Mouse (Mus musculus): ENCODE results near the gene Rnf128. TPM values are rescaled to one million over a fixed set of nuclear protein-coding genes. Genes with fewer than 3 reads are reported as not detected.

Gene Rnf128
- polyA plus RNA-seq, 1 experiment from 2014 or later, result 52.9 TPM

DNA sequence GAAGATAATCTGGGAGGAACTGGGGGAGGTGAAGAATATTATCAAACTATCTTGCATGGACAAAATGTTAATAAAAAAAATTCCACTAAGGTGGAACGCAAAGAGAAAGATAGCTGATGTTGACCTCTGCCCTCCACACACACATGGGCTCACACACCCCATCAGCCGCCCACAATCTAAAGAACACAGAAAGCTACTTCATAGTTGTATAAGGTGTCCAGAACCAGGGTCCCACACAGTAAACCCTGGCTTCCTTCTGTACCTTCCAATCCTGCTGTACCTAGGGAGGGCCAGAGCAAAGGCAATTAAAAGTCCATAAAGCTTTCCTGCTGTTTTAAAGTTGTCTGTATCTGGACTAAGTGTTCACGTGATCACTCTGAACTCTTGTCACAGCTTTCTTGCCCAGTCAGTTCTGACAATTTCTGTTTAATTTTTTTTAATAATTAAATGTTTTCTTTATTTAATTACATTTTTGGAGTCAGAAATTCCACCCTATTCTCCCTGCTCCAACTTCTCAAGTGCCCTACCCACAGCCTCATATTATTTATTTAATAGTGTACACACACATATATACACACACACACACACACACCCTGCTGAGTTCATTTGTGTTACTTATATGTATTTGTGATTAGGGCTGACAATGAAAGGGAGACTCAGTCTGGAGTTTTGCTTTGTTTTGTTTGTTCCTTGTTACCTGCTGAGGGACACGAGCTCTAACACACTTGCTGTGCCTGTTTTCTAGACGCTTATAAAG lies 25.3 kb upstream of the Rnf128 start:
- Histone ChIP-seq H3K4me1 (replicated peaks; ENCODE audit: control insufficient read depth, insufficient read depth, low read length) (0 out of 2 replicates have a peak, but pooled peaks cover 2% of the 10 kb centered on the region), H3K27me3 (replicated peaks; ENCODE audit: control insufficient read depth, insufficient read depth, low read length) (no peaks in the 10 kb centered on the region), H3K4me2 (no peak overlapping the region), H3K27ac (ENCODE audit: low read depth, low read length) (no peak overlapping the region), H3K36me3 (ENCODE audit: control insufficient read depth, insufficient read depth, low read length) (no peaks in the 10 kb centered on the region), H3K9me3 (ENCODE audit: control insufficient read depth, low read length) (no peaks in the 10 kb centered on the region), H3K4me3 (ENCODE audit: low read depth, low read length) (no peak overlapping the region), H3K9ac (ENCODE audit: low read depth, low read length) (no peak overlapping the region)
- ATAC-seq (replicated peaks; ENCODE audit: low FRiP score), result 0 out of 2 replicates have a peak, but pooled peaks have one; percentile 53
- 74% methylated on average over 5 of the region's 5 CpGs for WGBS
- DNase-seq (ENCODE audit: low spot score), result no peak

DNA sequence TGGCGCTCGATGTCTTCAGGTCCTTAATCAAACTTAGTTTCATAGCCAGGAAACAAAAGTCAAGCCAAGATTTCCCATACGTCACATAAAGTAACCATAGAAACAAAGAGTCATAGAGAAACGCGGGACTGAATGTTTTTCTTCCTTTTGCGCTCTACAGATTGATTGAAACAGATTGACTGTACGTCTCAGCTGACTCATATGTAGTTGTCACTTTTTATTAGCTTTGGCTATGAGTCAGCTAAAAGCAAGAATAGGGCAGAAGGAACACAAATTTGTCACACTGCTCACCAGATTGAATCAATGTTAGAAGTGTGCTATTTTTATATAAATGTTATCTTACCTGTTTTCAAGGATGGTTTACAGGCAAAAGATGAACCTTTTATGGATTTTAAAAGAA lies 19.4 kb upstream of the Rnf128 start:
- 83% methylated on average over 7 of the region's 7 CpGs for WGBS
- Histone ChIP-seq H3K27me3 (replicated peaks; ENCODE audit: control insufficient read depth, insufficient read depth, low read length) (no peaks in the 10 kb centered on the region), H3K36me3 (ENCODE audit: control insufficient read depth, insufficient read depth, low read length) (no peaks in the 10 kb centered on the region), H3K4me2 (no peak overlapping the region), H3K27ac (ENCODE audit: low read depth, low read length) (no peak overlapping the region), H3K9me3 (ENCODE audit: control insufficient read depth, low read length) (no peaks in the 10 kb centered on the region), H3K4me1 (replicated peaks; ENCODE audit: control insufficient read depth, insufficient read depth, low read length) (no peaks in the 10 kb centered on the region), H3K9ac (ENCODE audit: low read depth, low read length) (no peak overlapping the region), H3K4me3 (ENCODE audit: low read depth, low read length) (no peak overlapping the region)
- ATAC-seq (replicated peaks; ENCODE audit: low FRiP score) (no peak), DNase-seq (ENCODE audit: low spot score) (no peak)

GRCm38 (mm10) chrX:139550456-139550855 lies 12.7 kb upstream of the Rnf128 start:
- no peaks in the 10 kb centered on the region for H3K27me3 ChIP-seq (replicated peaks; ENCODE audit: control insufficient read depth, insufficient read depth, low read length)
- DNase-seq (ENCODE audit: low spot score) (no peak), ATAC-seq (replicated peaks; ENCODE audit: low FRiP score) (no peak)
- H3K4me1 ChIP-seq (replicated peaks; ENCODE audit: control insufficient read depth, insufficient read depth, low read length), result no peaks in the 10 kb centered on the region
- no peak overlapping the region for H3K4me2 ChIP-seq
- no peak overlapping the region for H3K4me3 ChIP-seq (ENCODE audit: low read depth, low read length)
- no peaks in the 10 kb centered on the region for H3K36me3 ChIP-seq (ENCODE audit: control insufficient read depth, insufficient read depth, low read length)
- H3K9ac ChIP-seq (ENCODE audit: low read depth, low read length), result no peak overlapping the region
- 78% methylated on average over 5 of the region's 5 CpGs for WGBS
- H3K27ac ChIP-seq (ENCODE audit: low read depth, low read length), result no peak overlapping the region
- H3K9me3 ChIP-seq (ENCODE audit: control insufficient read depth, low read length), result no peaks in the 10 kb centered on the region

DNA sequence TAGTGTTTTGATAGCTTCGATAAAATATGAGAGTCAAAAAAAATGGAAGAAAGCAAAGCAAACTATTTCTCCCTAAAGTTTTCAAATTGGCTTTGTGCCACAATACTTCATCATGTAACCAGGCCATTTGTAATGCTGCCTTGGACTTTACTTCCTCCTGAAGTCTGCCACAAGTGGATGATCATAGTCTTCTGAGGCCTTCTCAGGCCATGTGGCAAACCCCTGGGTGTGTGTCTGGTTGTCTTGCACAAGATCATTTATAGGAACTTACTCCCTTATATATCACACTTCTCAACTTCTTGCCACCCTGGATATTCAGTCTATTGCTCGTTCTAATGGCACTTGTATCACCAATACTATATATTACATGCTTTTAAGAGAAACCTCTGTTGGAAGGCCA lies 11.0 kb upstream of the Rnf128 start:
- DNase-seq (ENCODE audit: low spot score) (no peak), ATAC-seq (replicated peaks; ENCODE audit: low FRiP score) (no peak)
- Histone ChIP-seq H3K27me3 (replicated peaks; ENCODE audit: control insufficient read depth, insufficient read depth, low read length) (no peaks in the 10 kb centered on the region), H3K4me3 (ENCODE audit: low read depth, low read length) (no peak overlapping the region), H3K4me1 (replicated peaks; ENCODE audit: control insufficient read depth, insufficient read depth, low read length) (no peaks in the 10 kb centered on the region), H3K36me3 (ENCODE audit: control insufficient read depth, insufficient read depth, low read length) (no peaks in the 10 kb centered on the region), H3K9ac (ENCODE audit: low read depth, low read length) (no peak overlapping the region), H3K27ac (ENCODE audit: low read depth, low read length) (no peak overlapping the region), H3K9me3 (ENCODE audit: control insufficient read depth, low read length) (no peaks in the 10 kb centered on the region), H3K4me2 (no peak overlapping the region)
- 83% methylated on average over 2 of the region's 2 CpGs for WGBS

DNA sequence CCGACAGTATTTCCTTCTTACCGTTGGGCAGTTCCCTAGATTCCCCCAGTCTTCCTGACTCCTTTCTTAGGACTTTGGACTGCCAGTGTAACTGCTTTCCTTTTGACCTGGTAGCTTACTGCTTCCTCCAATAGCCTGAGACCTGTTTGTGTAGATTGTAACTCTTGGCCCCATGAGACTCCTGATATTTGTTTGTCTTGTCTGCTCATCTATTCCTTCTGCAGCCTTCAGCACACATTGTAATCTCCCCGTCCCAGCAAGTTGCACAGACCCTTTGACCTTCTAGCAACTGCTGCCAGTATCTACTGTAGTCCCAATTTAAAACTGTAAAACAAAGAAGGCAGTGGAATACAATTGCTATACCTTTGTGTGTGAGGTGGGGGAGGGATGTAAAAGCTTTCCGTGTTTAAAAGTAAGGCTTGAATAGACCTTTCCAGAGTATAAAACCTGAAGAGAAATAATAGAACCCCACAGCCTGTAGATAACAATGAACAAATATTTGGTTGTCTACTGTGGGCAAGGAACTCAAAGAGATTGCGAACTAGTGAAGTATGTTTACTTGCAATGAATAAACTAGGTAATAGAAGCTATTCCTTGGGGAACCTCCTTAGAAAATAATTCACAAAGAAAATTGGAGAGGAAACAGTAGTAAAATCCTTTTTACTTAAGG lies 726 bp upstream of the Rnf128 start:
- WGBS, result 58% methylated on average over 5 of the region's 5 CpGs
- H3K4me1 ChIP-seq (replicated peaks; ENCODE audit: control insufficient read depth, insufficient read depth, low read length), result no peaks in the 10 kb centered on the region
- no peak overlapping the region; the same call in 1 of the 2 replicates for H3K4me2 ChIP-seq
- no peaks in the 10 kb centered on the region for H3K9me3 ChIP-seq (ENCODE audit: control insufficient read depth, low read length)
- no peak overlapping the region for H3K4me3 ChIP-seq (ENCODE audit: low read depth, low read length)
- DNase-seq (ENCODE audit: low spot score) (no peak), ATAC-seq (replicated peaks; ENCODE audit: low FRiP score) (peak; percentile 93)
- H3K27me3 ChIP-seq (replicated peaks; ENCODE audit: control insufficient read depth, insufficient read depth, low read length), result no peaks in the 10 kb centered on the region
- peak overlapping the region; percentile 43; the same call in 1 of the 2 replicates for H3K27ac ChIP-seq (ENCODE audit: low read depth, low read length)
- H3K36me3 ChIP-seq (ENCODE audit: control insufficient read depth, insufficient read depth, low read length), result no peaks in the 10 kb centered on the region
- H3K9ac ChIP-seq (ENCODE audit: low read depth, low read length), result no peak overlapping the region

- Histone ChIP-seq H3K9ac (ENCODE audit: low read depth, low read length) (no peak overlapping the region), H3K9me3 (ENCODE audit: control insufficient read depth, low read length) (no peaks in the 10 kb centered on the region), H3K4me3 (ENCODE audit: low read depth, low read length) (no peak overlapping the region), H3K27me3 (replicated peaks; ENCODE audit: control insufficient read depth, insufficient read depth, low read length) (no peaks in the 10 kb centered on the region), H3K36me3 (ENCODE audit: control insufficient read depth, insufficient read depth, low read length) (no peaks in the 10 kb centered on the region), H3K27ac (ENCODE audit: low read depth, low read length) (no peak overlapping the region), H3K4me2 (no peak overlapping the region), H3K4me1 (replicated peaks; ENCODE audit: control insufficient read depth, insufficient read depth, low read length) (no peaks in the 10 kb centered on the region)
- DNase-seq (ENCODE audit: low spot score) (no peak), ATAC-seq (replicated peaks; ENCODE audit: low FRiP score) (no peak)
- 70% methylated on average over 3 of the region's 3 CpGs for WGBS
Observed at GRCm38 (mm10) chrX:139570054-139570453, 6.9 kb downstream of the Rnf128 start.

DNA sequence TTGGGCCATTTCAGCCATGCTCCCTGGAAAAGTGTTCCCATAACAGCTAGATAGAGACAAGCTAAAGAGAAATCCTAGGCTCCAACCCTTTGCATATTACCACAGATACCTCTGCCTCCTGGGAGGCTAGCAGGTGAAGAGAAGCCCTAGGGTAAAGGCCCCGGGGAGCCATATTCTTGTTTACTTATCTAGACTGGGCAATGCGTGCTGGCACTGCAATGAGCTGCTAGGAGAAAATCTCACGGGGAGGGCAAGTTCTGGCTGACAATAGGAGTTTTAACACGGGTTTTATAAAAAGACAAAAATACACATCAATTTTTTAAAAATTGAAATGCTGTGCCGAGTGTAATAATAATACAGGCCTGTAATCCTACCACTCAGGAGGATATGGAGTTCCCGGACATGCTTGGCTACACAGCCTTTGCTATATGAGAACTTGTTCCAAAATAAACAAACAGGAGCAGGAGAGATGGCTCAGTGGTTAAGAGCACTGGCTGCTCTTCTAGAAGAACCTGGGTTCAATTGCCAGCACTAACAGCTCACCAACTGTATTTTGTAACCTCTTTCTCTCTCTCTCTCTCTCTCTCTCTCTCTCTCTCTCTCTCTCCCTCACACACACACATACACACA lies 15.6 kb downstream of the Rnf128 start:
- Histone ChIP-seq H3K9ac (ENCODE audit: low read depth, low read length) (no peak overlapping the region), H3K4me2 (no peak overlapping the region), H3K4me1 (replicated peaks; ENCODE audit: control insufficient read depth, insufficient read depth, low read length) (no peaks in the 10 kb centered on the region), H3K4me3 (ENCODE audit: low read depth, low read length) (no peak overlapping the region), H3K27me3 (replicated peaks; ENCODE audit: control insufficient read depth, insufficient read depth, low read length) (no peaks in the 10 kb centered on the region), H3K36me3 (ENCODE audit: control insufficient read depth, insufficient read depth, low read length) (no peaks in the 10 kb centered on the region), H3K27ac (ENCODE audit: low read depth, low read length) (no peak overlapping the region), H3K9me3 (ENCODE audit: control insufficient read depth, low read length) (no peaks in the 10 kb centered on the region)
- WGBS, result 79% methylated on average over 6 of the region's 6 CpGs
- ATAC-seq (replicated peaks; ENCODE audit: low FRiP score) (no peak), DNase-seq (ENCODE audit: low spot score) (no peak)

- Histone ChIP-seq H3K4me1 (replicated peaks; ENCODE audit: control insufficient read depth, insufficient read depth, low read length) (no peaks in the 10 kb centered on the region), H3K4me3 (ENCODE audit: low read depth, low read length) (no peak overlapping the region), H3K27me3 (replicated peaks; ENCODE audit: control insufficient read depth, insufficient read depth, low read length) (no peaks in the 10 kb centered on the region), H3K9me3 (ENCODE audit: control insufficient read depth, low read length) (no peaks in the 10 kb centered on the region), H3K36me3 (ENCODE audit: control insufficient read depth, insufficient read depth, low read length) (no peaks in the 10 kb centered on the region), H3K9ac (ENCODE audit: low read depth, low read length) (no peak overlapping the region), H3K27ac (ENCODE audit: low read depth, low read length) (no peak overlapping the region), H3K4me2 (no peak overlapping the region)
- ATAC-seq (replicated peaks; ENCODE audit: low FRiP score) (no peak), DNase-seq (ENCODE audit: low spot score) (no peak)
- WGBS, result 41% methylated on average over 4 of the region's 4 CpGs
Observed at GRCm38 (mm10) chrX:139583616-139584015, 20.5 kb downstream of the Rnf128 start.
